Mouse (Mus musculus): ENCODE data around the gene Phkb.

Gene Phkb

GRCm38 (mm10) chr8:86087468-86087867 lies 246.7 kb downstream of the Phkb start:
- no peak for DNase-seq (ENCODE audit: low read depth, low spot score)

GRCm38 (mm10) chr8:86090666-86091065 lies 249.9 kb downstream of the Phkb start:
- no peak for DNase-seq (ENCODE audit: low read depth, low spot score)
